Mouse (Mus musculus) layer of hippocampus, postnatal 10 days (tissue): ENCODE data around the gene Uap1l1. TPM values are rescaled to one million over a fixed set of nuclear protein-coding genes. Genes with fewer than 3 reads are reported as not detected.
A peak's percentile ranks its signal among the peaks of the same experiment; 100 is the strongest.
"Not testable (repeated sequence)": the region's sequence is repeated elsewhere in the genome, so short reads cannot be mapped to it uniquely, and the experiment has no call there.

Experiments
- DNase-seq, 2 experiments: peaks; one replicate each; pipeline ENCODE4 v3.0.0; 2021; ENCODE audit warnings: low spot score in 2 of 2
- long read RNA-seq: library from polyadenylated mRNA; stranded (forward); transcript quantifications from one replicate; pipeline ENCODE4 v2.0.0, GENCODE M21; 2023
- total RNA-seq, 2 experiments: library from RNA; stranded (reverse); gene quantifications; 2 replicates each; pipeline ENCODE4 v1.2.3; 2021

Gene Uap1l1
- total RNA-seq = 10 to 100 TPM; 11.2 to 11.5 TPM
- long read RNA-seq, transcript Uap1l1-201 (9 exons, 3,349 nt) = major isoform, 16 of 22 reads
- long read RNA-seq, partial matches to known transcripts = 0 of 22 reads
- long read RNA-seq, other reads (novel, unspliced or antisense) = 6 of 22 reads

DNA sequence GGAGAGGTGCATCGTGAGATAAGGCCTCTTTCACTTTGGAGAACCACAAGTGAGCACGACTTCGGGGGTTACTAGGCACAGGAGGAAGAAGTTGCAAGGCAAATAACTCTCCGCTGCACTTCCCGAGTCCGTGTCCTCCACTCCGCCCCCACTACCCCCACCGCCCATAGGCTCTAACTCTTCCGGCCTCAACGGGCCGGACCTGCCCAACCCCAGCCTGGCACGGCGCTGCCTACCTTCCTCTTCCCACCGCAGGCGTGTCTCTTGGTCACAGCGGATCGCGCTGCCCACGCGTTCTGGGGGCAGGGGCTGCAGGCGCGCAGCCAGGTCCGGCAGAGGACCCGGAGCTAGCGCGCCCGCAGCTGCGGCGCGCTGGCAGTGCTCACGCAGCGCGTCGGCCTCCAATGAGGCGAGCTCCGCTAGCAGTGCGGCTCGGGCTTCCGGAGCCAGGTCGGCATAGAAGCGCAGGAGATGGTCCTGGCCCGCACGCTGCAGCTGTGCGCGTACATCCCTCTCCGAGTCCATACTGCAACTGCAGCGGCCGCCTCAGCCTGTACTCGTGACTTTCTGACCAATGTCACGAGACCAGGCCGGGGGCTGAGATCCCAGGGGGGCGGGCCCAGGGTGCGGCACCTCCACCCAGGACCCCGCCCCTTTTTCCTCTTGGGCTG is at the start of gene Uap1l1:
Gene Uap1l1 (minus strand): TSS at position 592 of the 671 bp plus-strand sequence.
- peak; percentile 54 to 67 for DNase-seq

DNA sequence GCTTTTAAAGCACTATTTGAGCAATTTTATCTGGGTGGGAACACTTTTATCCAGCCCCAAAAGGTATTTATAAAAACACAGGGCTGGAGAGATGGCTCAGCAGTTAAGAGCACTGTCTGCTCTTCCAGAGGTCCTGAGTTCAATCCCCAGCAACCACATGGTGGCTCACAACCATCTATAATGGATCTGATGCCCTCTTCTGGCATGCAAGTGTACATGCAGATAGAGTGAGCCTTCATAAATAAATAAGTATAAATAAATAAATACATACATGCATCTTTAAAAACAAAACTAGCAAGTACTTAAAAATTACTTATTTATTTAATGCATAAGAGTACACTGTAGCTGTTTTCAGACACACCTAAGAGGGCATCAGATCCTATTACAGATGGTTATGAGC is 48.0 kb upstream of the Uap1l1 start:
- DNase-seq = not testable (repeated sequence)

DNA sequence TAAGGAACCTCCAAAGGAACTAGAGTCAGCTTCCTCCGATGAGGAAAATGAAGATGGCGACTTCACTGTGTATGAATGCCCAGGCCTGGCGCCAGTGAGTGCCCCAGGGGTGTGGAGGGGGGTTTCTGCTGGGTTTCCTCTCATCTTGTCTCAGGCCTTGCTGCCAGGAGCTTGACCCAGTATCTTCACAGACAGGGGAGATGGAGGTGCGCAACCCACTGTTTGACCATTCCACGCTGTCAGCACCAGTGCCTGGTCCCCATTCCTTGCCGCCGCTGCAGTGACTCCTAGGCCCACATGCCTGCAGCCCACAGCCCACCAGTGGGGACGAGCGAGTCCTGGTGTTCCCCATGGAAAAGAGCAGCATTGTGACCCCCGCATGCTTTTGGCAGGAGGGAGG is 43.4 kb upstream of the Uap1l1 start:
- no peak for DNase-seq

GRCm38 (mm10) chr2:25403994-25404393 is 38.5 kb upstream of the Uap1l1 start:
- no peak for DNase-seq

- peak; percentile 89 to 93 for DNase-seq
Measured at GRCm38 (mm10) chr2:25402972-25403601, 37.6 kb upstream of the Uap1l1 start.

GRCm38 (mm10) chr2:25402377-25402971 is 37.0 kb upstream of the Uap1l1 start:
- DNase-seq = peak; percentile 85 to 88

GRCm38 (mm10) chr2:25400764-25401163 is 35.3 kb upstream of the Uap1l1 start:
- peak; percentile 57 to 74 for DNase-seq

- DNase-seq = no peak
Measured at GRCm38 (mm10) chr2:25400291-25400690, 34.8 kb upstream of the Uap1l1 start.

GRCm38 (mm10) chr2:25399051-25399450 is 33.6 kb upstream of the Uap1l1 start, which contains the start of gene Npdc1:
Gene Npdc1 (plus strand): TSS chr2:25399351.
- no peak for DNase-seq

DNA sequence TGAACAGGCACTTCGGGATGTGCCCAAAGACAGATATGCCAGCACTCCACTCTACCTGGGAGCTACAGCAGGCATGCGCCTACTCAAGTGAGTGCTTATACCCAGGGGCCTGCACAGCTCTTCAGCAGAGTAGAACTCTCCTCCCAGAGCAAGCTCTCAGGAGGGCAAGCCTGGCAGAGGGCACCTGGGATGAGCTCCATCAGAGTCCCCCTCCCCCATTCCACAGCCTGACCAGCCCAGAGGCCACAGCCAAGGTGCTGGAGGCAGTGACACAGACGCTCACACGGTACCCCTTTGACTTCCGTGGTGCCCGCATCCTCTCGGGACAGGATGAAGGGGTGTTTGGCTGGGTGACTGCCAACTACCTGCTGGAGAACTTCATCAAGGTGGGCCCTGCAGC is 32.6 kb upstream of the Uap1l1 start:
- no peak for DNase-seq

- DNase-seq = no peak
Measured at GRCm38 (mm10) chr2:25397010-25397409, 31.5 kb upstream of the Uap1l1 start.

DNA sequence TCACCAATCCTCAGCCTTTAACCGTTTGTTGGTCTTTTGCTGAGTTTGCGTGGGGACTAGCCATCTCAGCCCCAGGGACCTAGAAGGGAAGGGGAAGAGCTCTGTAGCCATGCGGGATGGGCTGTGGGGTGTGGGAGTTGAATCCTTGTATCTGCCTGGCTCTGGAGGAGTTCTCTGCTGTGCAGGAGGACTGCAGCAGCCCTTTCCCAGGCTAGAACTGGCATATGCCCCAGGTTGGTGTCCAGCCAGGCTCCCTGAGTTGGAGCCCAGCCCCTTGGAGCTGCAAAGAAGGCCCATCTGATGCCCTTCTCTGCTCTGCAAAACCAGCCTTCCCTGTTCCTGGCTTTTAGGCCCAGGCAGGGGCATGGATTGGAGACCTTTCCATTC is 31.1 kb upstream of the Uap1l1 start:
- DNase-seq = peak; percentile 55 to 75

- peak in 1 of 2 experiments; percentile 37 for DNase-seq
Measured at GRCm38 (mm10) chr2:25395721-25396596, 30.5 kb upstream of the Uap1l1 start, which contains the start of gene Entpd2. Gene Entpd2 (plus strand): TSS chr2:25395874.

- DNase-seq = peak; percentile 68 to 76
Measured at GRCm38 (mm10) chr2:25394281-25395221, 29.1 kb upstream of the Uap1l1 start.

- no peak for DNase-seq
Measured at GRCm38 (mm10) chr2:25391266-25391665, 25.8 kb upstream of the Uap1l1 start.

GRCm38 (mm10) chr2:25384492-25384891 is 19.0 kb upstream of the Uap1l1 start:
- DNase-seq = no peak

DNA sequence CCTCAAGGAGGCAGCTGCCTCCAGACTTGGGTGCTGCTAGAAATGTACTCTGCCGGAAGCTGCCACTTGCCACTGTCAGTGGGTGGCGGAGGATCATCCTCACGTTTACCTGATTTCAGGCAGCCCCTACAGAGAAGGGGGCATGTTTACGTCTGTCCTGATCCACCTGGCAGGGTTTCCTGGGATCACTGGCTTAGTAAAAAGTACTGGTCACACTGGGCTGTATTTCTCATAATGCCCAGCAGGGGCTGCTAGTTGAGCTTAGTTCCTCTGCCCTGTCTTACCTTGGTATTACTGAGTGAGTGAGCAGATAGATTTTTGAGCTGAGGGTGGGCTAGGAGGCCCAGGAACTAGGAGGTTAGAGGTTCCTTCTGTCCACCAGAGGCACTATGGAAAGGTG is 11.1 kb upstream of the Uap1l1 start:
- DNase-seq = peak; percentile 60 to 76

DNA sequence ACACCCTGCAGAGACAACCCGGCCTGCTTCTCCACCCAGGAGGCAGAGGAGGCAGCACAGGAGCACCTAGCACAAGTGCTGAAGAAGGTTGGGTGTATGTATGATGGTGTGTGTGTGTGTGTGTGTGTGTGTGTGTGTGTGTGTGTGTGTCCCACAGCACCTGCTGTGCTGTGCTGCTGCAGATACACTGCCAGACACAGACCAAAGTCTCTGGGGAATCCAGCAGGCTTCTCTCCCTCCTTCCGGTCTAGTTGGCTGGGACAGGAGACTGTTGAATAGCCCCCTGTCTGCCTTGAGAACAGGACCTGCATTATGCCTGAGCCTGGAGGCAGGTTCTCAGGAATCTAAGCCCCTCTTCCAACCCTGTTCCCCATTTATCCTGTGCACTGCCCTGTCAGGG is 7.9 kb upstream of the Uap1l1 start:
- no peak for DNase-seq

DNA sequence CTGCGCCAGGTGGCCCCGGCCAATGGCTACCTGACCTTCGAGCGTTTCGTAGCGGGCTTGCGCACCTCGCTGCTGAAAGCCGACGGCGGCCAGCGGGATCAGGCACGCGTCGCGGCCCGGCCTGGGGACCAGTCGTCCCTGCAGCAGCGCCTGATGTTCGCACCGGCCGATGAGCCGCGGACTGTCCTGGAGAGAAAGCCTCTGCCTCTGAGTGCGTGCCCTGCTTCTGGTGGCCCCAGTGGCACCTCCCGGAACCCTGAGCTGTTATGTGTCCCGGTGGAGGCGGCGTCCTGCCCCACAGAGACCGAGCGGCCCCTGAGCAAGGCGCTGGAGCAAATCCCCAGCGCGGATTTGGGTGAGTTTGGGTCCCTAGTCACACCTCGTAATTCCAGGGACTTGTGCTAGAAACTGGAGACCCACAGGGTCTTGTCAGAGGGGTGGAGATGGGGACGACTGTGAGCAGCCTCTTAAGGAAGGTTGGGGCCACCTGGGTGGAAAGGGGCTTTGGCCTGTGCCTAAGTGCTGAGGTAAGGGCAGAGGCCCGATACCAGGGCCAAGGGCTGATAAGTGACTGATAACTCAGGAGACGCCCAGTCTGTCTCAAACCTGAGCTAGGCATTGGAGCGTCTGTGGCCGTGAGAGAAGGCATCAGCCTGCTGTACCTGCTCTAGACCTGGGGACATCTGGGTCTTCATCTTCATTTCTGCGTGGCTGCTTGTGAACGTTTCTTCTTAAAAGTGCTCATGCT is 7.3 kb upstream of the Uap1l1 start:
- no peak for DNase-seq
